Mouse (Mus musculus): ENCODE results near the gene Lef1. TPM values are rescaled to one million over a fixed set of nuclear protein-coding genes. Genes with fewer than 3 reads are reported as not detected.
A peak's percentile ranks its signal among the peaks of the same experiment; 100 is the strongest.

Gene Lef1
- polyA plus RNA-seq, 1 experiment from 2014 or later, result 9.8 TPM

GRCm38 (mm10) chr3:131144250-131144649, 34.0 kb downstream of the Lef1 start:
- H3K4me2 ChIP-seq, result no peak overlapping the region
- H3K9me3 ChIP-seq, result no peaks in the 10 kb centered on the region
- H3K36me3 ChIP-seq, result no peaks in the 10 kb centered on the region
- ATAC-seq (ENCODE audit: extremely low read depth, insufficient number of reproducible peaks, low FRiP score, low TSS enrichment), result no peak
- WGBS, result 78% methylated on average over 2 of the region's 2 CpGs
- no peak overlapping the region for H3K27ac ChIP-seq (replicated peaks)
- no peaks in the 10 kb centered on the region; the same call in 1 of the 2 replicates for H3K27me3 ChIP-seq (replicated peaks)
- no peak overlapping the region for H3K9ac ChIP-seq
- H3K4me3 ChIP-seq, result no peak overlapping the region
- H3K4me1 ChIP-seq, result peaks cover 11% of the 10 kb centered on the region

- Histone ChIP-seq H3K27me3 (replicated peaks) (no peaks in the 10 kb centered on the region), H3K4me2 (no peak overlapping the region), H3K4me3 (no peak overlapping the region), H3K9me3 (no peaks in the 10 kb centered on the region), H3K4me1 (peaks cover 21% of the 10 kb centered on the region), H3K27ac (replicated peaks) (no peak overlapping the region), H3K36me3 (no peaks in the 10 kb centered on the region), H3K9ac (no peak overlapping the region)
- WGBS, result 82% methylated on average over 4 of the region's 4 CpGs
- ATAC-seq (ENCODE audit: extremely low read depth, insufficient number of reproducible peaks, low FRiP score, low TSS enrichment), result no peak
Measured at GRCm38 (mm10) chr3:131152921-131153320, 42.6 kb downstream of the Lef1 start.

GRCm38 (mm10) chr3:131153896-131154295, 43.6 kb downstream of the Lef1 start:
- Histone ChIP-seq H3K4me2 (no peak overlapping the region), H3K4me3 (no peak overlapping the region), H3K27ac (replicated peaks) (no peak overlapping the region), H3K36me3 (no peaks in the 10 kb centered on the region), H3K4me1 (peaks cover 21% of the 10 kb centered on the region), H3K9me3 (no peaks in the 10 kb centered on the region), H3K27me3 (replicated peaks) (no peaks in the 10 kb centered on the region), H3K9ac (no peak overlapping the region)
- WGBS, result 80% methylated on average over 4 of the region's 4 CpGs
- no peak for ATAC-seq (ENCODE audit: extremely low read depth, insufficient number of reproducible peaks, low FRiP score, low TSS enrichment)

- no peaks in the 10 kb centered on the region for H3K27me3 ChIP-seq (replicated peaks)
- no peak for ATAC-seq (ENCODE audit: extremely low read depth, insufficient number of reproducible peaks, low FRiP score, low TSS enrichment)
- 83% methylated on average over 9 of the region's 9 CpGs for WGBS
- H3K36me3 ChIP-seq, result no peaks in the 10 kb centered on the region
- H3K9me3 ChIP-seq, result no peaks in the 10 kb centered on the region
- H3K4me1 ChIP-seq, result peaks cover 21% of the 10 kb centered on the region
- H3K9ac ChIP-seq, result no peak overlapping the region
- no peak overlapping the region for H3K4me2 ChIP-seq
- no peak overlapping the region for H3K4me3 ChIP-seq
- no peak overlapping the region for H3K27ac ChIP-seq (replicated peaks)
Measured at GRCm38 (mm10) chr3:131154576-131154975, 44.3 kb downstream of the Lef1 start.

- Histone ChIP-seq H3K27me3 (replicated peaks) (no peaks in the 10 kb centered on the region), H3K36me3 (no peaks in the 10 kb centered on the region), H3K4me3 (no peak overlapping the region), H3K27ac (replicated peaks) (no peak overlapping the region), H3K9me3 (no peaks in the 10 kb centered on the region), H3K4me1 (peaks cover 21% of the 10 kb centered on the region), H3K4me2 (no peak overlapping the region), H3K9ac (no peak overlapping the region)
- no peak for ATAC-seq (ENCODE audit: extremely low read depth, insufficient number of reproducible peaks, low FRiP score, low TSS enrichment)
- 59% methylated on average over 7 of the region's 7 CpGs for WGBS
Measured at GRCm38 (mm10) chr3:131155066-131155465, 44.8 kb downstream of the Lef1 start.

GRCm38 (mm10) chr3:131155657-131156056, 45.4 kb downstream of the Lef1 start:
- Histone ChIP-seq H3K27me3 (replicated peaks) (no peaks in the 10 kb centered on the region), H3K36me3 (no peaks in the 10 kb centered on the region), H3K9ac (no peak overlapping the region), H3K4me1 (peaks cover 21% of the 10 kb centered on the region), H3K9me3 (no peaks in the 10 kb centered on the region), H3K27ac (replicated peaks) (no peak overlapping the region), H3K4me2 (no peak overlapping the region), H3K4me3 (no peak overlapping the region)
- 32% methylated on average over 3 of the region's 3 CpGs for WGBS
- ATAC-seq (ENCODE audit: extremely low read depth, insufficient number of reproducible peaks, low FRiP score, low TSS enrichment), result no peak

GRCm38 (mm10) chr3:131156377-131156776, 46.1 kb downstream of the Lef1 start:
- Histone ChIP-seq H3K4me3 (no peak overlapping the region), H3K27me3 (replicated peaks) (no peaks in the 10 kb centered on the region), H3K27ac (replicated peaks) (no peak overlapping the region), H3K4me1 (peaks cover 25% of the 10 kb centered on the region), H3K4me2 (peak overlapping the region; percentile 43), H3K36me3 (no peaks in the 10 kb centered on the region), H3K9ac (peak overlapping the region; percentile 42; the same call in 1 of the 2 replicates), H3K9me3 (no peaks in the 10 kb centered on the region)
- WGBS, result 31% methylated on average over 11 of the region's 11 CpGs
- ATAC-seq (ENCODE audit: extremely low read depth, insufficient number of reproducible peaks, low FRiP score, low TSS enrichment), result no peak

GRCm38 (mm10) chr3:131157471-131157870, 47.2 kb downstream of the Lef1 start:
- no peak for ATAC-seq (ENCODE audit: extremely low read depth, insufficient number of reproducible peaks, low FRiP score, low TSS enrichment)
- Histone ChIP-seq H3K9ac (no peak overlapping the region), H3K27ac (replicated peaks) (no peak overlapping the region), H3K9me3 (no peaks in the 10 kb centered on the region), H3K4me2 (no peak overlapping the region), H3K4me1 (peaks cover 27% of the 10 kb centered on the region), H3K4me3 (no peak overlapping the region), H3K27me3 (replicated peaks) (no peaks in the 10 kb centered on the region), H3K36me3 (no peaks in the 10 kb centered on the region)
- 56% methylated on average over 7 of the region's 7 CpGs for WGBS

- no peak overlapping the region for H3K27ac ChIP-seq (replicated peaks)
Measured at GRCm38 (mm10) chr3:131159204-131159760, 49.0 kb downstream of the Lef1 start.

GRCm38 (mm10) chr3:131159881-131160615, 49.8 kb downstream of the Lef1 start:
- H3K9ac ChIP-seq, result no peak overlapping the region
- no peaks in the 10 kb centered on the region for H3K9me3 ChIP-seq
- H3K27me3 ChIP-seq (replicated peaks), result no peaks in the 10 kb centered on the region
- H3K36me3 ChIP-seq, result no peaks in the 10 kb centered on the region
- H3K4me1 ChIP-seq, result peaks cover 27% of the 10 kb centered on the region
- no peak overlapping the region for H3K4me2 ChIP-seq
- H3K27ac ChIP-seq (replicated peaks), result no peak overlapping the region
- ATAC-seq (ENCODE audit: extremely low read depth, insufficient number of reproducible peaks, low FRiP score, low TSS enrichment), result no peak
- H3K4me3 ChIP-seq, result no peak overlapping the region
- WGBS, result 78% methylated on average over 14 of the region's 14 CpGs

More at GRCm38 (mm10) chr3:131159204-131159760, 49.0 kb downstream of the Lef1 start:
- Histone ChIP-seq H3K4me2 (no peak overlapping the region), H3K4me3 (no peak overlapping the region), H3K9ac (no peak overlapping the region), H3K36me3 (no peaks in the 10 kb centered on the region), H3K9me3 (no peaks in the 10 kb centered on the region), H3K27me3 (replicated peaks) (no peaks in the 10 kb centered on the region), H3K4me1 (peaks cover 27% of the 10 kb centered on the region)
- ATAC-seq (ENCODE audit: extremely low read depth, insufficient number of reproducible peaks, low FRiP score, low TSS enrichment), result no peak
- WGBS, result 58% methylated on average over 12 of the region's 12 CpGs

GRCm38 (mm10) chr3:131160921-131161320, 50.6 kb downstream of the Lef1 start:
- Histone ChIP-seq H3K27ac (replicated peaks) (no peak overlapping the region), H3K4me1 (peaks cover 20% of the 10 kb centered on the region), H3K9ac (no peak overlapping the region), H3K4me2 (no peak overlapping the region), H3K9me3 (no peaks in the 10 kb centered on the region), H3K36me3 (no peaks in the 10 kb centered on the region), H3K4me3 (no peak overlapping the region), H3K27me3 (replicated peaks) (no peaks in the 10 kb centered on the region)
- 61% methylated on average over 7 of the region's 7 CpGs for WGBS
- no peak for ATAC-seq (ENCODE audit: extremely low read depth, insufficient number of reproducible peaks, low FRiP score, low TSS enrichment)

GRCm38 (mm10) chr3:131167731-131168130, 57.5 kb downstream of the Lef1 start:
- no peaks in the 10 kb centered on the region for H3K36me3 ChIP-seq
- peaks cover 15% of the 10 kb centered on the region for H3K4me1 ChIP-seq
- no peaks in the 10 kb centered on the region for H3K9me3 ChIP-seq
- H3K27me3 ChIP-seq (replicated peaks), result no peaks in the 10 kb centered on the region
- H3K4me3 ChIP-seq, result no peak overlapping the region
- no peak overlapping the region for H3K9ac ChIP-seq
- ATAC-seq (ENCODE audit: extremely low read depth, insufficient number of reproducible peaks, low FRiP score, low TSS enrichment), result no peak
- no peak overlapping the region for H3K27ac ChIP-seq (replicated peaks)
- 83% methylated on average over 4 of the region's 4 CpGs for WGBS
- no peak overlapping the region for H3K4me2 ChIP-seq

Data from heart, embryonic 13.5 days (tissue).